Mouse (Mus musculus) forebrain, embryonic 13.5 days (tissue): ENCODE measurements around the gene Gm28305. TPM values are rescaled to one million over a fixed set of nuclear protein-coding genes. Genes with fewer than 3 reads are reported as not detected.
A peak's percentile ranks its signal among the peaks of the same experiment; 100 is the strongest.

Source experiments
- ATAC-seq: fragments of 200-750 bp; cut with Nextera tagmentation; 2 replicates; pipeline ENCODE4 v1.8.0; 2017
- H3K27ac ChIP-seq: fragments of 300-500 bp; sonication (generic); 2 replicates; pipeline ENCODE4 v1.5.1; 2015; ENCODE audit warnings: inconsistent platforms, mild to moderate bottlenecking, moderate library complexity
- H3K27me3 ChIP-seq: fragments of 300-500 bp; sonication (generic); 2 replicates; pipeline ENCODE4 v1.6.1; 2015; ENCODE audit warnings: mild to moderate bottlenecking, inconsistent platforms
- H3K36me3 ChIP-seq: fragments of 300-500 bp; sonication (generic); 2 replicates; pipeline ENCODE4 v1.6.1; 2015; ENCODE audit warnings: mild to moderate bottlenecking, inconsistent platforms; ENCODE audit not compliant: poor library complexity, severe bottlenecking
- H3K4me1 ChIP-seq: fragments of 300-500 bp; sonication (generic); 2 replicates; pipeline ENCODE4 v1.6.1; 2015; ENCODE audit warnings: inconsistent platforms
- H3K4me2 ChIP-seq: fragments of 300-500 bp; sonication (generic); 2 replicates; pipeline ENCODE4 v1.6.1; 2015; ENCODE audit warnings: inconsistent platforms, mild to moderate bottlenecking, moderate library complexity
- H3K4me3 ChIP-seq: fragments of 300-500 bp; sonication (generic); 2 replicates; pipeline ENCODE4 v1.5.1; 2015; ENCODE audit warnings: mild to moderate bottlenecking, inconsistent platforms
- H3K9ac ChIP-seq: fragments of 300-500 bp; sonication (generic); 2 replicates; pipeline ENCODE4 v1.6.1; 2015; ENCODE audit warnings: mild to moderate bottlenecking, inconsistent platforms
- H3K9me3 ChIP-seq: fragments of 300-500 bp; sonication (generic); replicated peaks from 2 replicates; pipeline ENCODE4 v1.6.1; 2016; ENCODE audit warnings: inconsistent platforms
- WGBS: fragments of 180-500 bp; shearing (Covaris S2); methylation state at CpG from one replicate; pipeline ENCODE4 v1.1.7; 2015; 5-methylcytosine and 5-hydroxymethylcytosine counted together
- polyA plus RNA-seq: library from polyadenylated mRNA; unstranded; fragments of >200 nt; fragmentation: Nextera tagmentation; extraction: Ambion mirVana; gene quantifications from 2 replicates; pipeline ENCODE4 v1.2.1, GENCODE M21; 2015

The Gm28305 gene
- polyA plus RNA-seq, 1 experiment from 2014 or later, result not detected

DNA sequence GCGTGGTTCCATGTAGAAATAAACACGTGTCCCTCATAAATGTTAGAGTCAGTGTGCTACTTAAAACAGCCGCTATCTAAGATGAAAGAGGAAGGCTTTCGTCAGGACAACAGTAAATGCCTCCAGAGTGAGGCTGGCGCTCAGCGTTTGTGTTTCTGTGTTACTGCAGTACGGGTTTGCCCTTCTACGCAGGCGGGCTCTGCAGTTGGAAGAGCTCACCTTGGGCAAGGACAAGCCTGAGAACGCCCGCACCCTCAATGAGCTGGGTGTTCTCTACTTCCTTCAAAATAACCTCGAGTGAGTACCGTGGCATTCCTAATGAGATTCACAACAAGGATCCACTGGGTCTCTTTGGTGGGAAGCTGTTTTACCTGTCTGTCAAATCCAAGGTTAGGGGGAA lies 2.2 kb upstream of the Gm28305 start:
- WGBS, result 90% methylated on average over 13 of the region's 13 CpGs
- no peak overlapping the region for H3K4me2 ChIP-seq
- no peaks in the 10 kb centered on the region for H3K4me1 ChIP-seq
- H3K36me3 ChIP-seq, result peaks cover 18% of the 10 kb centered on the region
- H3K4me3 ChIP-seq, result no peak overlapping the region
- no peak overlapping the region for H3K27ac ChIP-seq
- no peaks in the 10 kb centered on the region for H3K9me3 ChIP-seq
- H3K9ac ChIP-seq, result no peak overlapping the region
- H3K27me3 ChIP-seq, result no peaks in the 10 kb centered on the region
- no peak for ATAC-seq

DNA sequence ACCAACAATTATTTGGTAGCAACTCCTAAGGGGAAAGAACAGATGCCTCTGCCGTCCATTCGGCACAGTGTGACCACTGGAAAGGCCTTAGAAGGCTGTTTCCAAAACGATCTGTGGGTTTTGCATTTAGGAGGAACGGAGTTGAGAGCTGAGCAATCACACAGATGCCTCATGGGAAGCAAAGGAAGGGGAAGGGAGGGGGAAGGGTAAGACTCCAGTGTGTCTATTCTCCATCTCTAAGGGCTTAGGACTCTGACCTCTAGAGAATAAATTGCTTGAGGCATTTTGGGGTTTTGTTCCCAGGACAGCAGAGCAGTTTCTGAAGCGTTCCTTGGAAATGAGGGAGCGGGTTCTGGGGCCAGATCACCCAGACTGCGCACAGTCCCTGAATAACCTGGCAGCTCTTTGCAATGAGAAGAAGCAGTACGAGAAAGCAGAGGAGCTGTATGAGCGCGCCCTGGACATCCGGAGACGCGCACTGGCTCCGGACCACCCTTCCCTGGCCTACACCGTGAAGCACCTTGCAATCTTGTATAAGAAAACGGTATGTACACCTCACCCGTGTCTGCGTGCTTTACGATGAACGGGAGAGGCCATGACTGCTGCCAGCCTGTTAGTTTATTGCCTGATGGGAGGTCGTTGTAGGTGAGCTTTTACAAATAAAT lies 1.3 kb upstream of the Gm28305 start:
- Histone ChIP-seq H3K9ac (no peak overlapping the region), H3K27ac (no peak overlapping the region), H3K4me1 (no peaks in the 10 kb centered on the region), H3K9me3 (no peaks in the 10 kb centered on the region), H3K27me3 (no peaks in the 10 kb centered on the region), H3K36me3 (peaks cover 20% of the 10 kb centered on the region), H3K4me3 (no peak overlapping the region), H3K4me2 (no peak overlapping the region)
- 93% methylated on average over 21 of the region's 21 CpGs for WGBS
- no peak for ATAC-seq

DNA sequence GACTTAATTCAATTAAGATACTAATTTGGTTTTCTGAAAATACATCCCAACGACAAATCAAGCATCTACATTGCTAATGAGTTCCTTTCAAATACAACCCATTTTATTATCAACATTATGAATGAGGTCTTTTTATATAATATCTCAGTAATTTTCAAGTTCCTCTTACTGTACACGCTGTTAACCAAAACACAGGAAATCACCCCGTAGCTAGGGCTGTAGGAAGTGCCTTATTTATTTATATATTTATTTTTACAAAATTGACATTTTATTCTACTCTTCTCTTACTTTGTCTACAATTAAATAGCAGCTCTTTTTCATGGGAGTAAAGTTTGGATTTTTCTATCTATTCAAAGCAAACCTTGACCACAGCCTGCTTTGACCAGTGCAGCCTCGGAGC lies 720 bp upstream of the Gm28305 start:
- Histone ChIP-seq H3K4me3 (no peak overlapping the region), H3K27me3 (no peaks in the 10 kb centered on the region), H3K4me1 (no peaks in the 10 kb centered on the region), H3K9me3 (no peaks in the 10 kb centered on the region), H3K36me3 (peaks cover 22% of the 10 kb centered on the region), H3K27ac (no peak overlapping the region), H3K4me2 (no peak overlapping the region), H3K9ac (no peak overlapping the region)
- ATAC-seq, result no peak
- 93% methylated on average over 4 of the region's 4 CpGs for WGBS

DNA sequence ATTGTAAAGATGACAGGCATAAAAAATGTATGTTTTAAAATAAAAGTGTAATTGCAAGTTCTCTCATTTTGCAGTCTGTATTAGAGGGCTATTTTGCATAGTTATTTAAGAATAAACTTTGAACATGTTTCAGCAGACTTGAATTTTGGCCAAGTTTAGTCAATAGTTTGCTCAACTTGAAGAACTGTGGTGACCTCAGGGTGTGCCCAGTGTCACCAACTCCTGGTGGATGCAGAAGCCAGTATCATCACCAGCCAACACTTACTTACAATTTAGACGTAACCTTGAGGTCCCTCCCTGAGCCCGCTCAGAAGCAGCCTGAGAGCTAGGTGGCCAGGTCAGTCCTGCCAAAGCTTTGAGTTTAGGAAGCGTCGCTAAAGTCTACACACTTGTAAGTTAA lies 3.2 kb downstream of the Gm28305 start:
- H3K4me2 ChIP-seq, result no peak overlapping the region
- ATAC-seq, result no peak
- no peak overlapping the region for H3K27ac ChIP-seq
- H3K9me3 ChIP-seq, result no peaks in the 10 kb centered on the region
- 89% methylated on average over 4 of the region's 4 CpGs for WGBS
- no peak overlapping the region for H3K9ac ChIP-seq
- H3K4me1 ChIP-seq, result no peaks in the 10 kb centered on the region
- H3K4me3 ChIP-seq, result no peak overlapping the region
- peaks cover 38% of the 10 kb centered on the region for H3K36me3 ChIP-seq
- no peaks in the 10 kb centered on the region for H3K27me3 ChIP-seq

DNA sequence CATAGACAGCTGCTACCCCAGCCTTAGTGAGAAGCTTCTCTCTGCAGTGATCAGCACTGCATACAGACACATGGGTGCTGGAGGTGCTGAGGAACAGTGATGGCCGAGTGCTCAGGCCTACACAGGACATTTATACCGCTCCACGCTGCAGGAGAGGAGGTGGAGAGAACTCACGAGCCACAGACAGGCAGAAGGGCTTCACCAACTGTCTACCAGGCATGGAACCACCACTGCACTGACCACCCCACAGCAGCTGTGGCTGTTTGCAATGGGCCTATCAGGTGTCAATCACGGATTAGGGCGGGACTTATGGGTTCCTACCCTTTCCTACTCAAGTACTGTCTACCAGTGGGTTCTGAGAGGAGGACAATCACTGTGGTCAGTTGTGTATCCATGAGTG lies 10.6 kb downstream of the Gm28305 start:
- H3K9me3 ChIP-seq, result no peaks in the 10 kb centered on the region
- no peak overlapping the region for H3K4me3 ChIP-seq
- no peak overlapping the region for H3K9ac ChIP-seq
- no peaks in the 10 kb centered on the region for H3K27me3 ChIP-seq
- no peaks in the 10 kb centered on the region for H3K4me1 ChIP-seq
- H3K36me3 ChIP-seq, result peaks cover 95% of the 10 kb centered on the region
- H3K27ac ChIP-seq, result no peak overlapping the region
- ATAC-seq, result no peak
- no peak overlapping the region for H3K4me2 ChIP-seq
- 92% methylated on average over 6 of the region's 6 CpGs for WGBS

- peaks cover 25% of the 10 kb centered on the region for H3K36me3 ChIP-seq
- no peaks in the 10 kb centered on the region for H3K27me3 ChIP-seq
- peak; percentile 81 for ATAC-seq
- H3K27ac ChIP-seq, result peak within 1 kb of the TSS; percentile 57
- peak within 1 kb of the TSS; percentile 98 for H3K4me3 ChIP-seq
- H3K9ac ChIP-seq, result peak within 1 kb of the TSS; percentile 89
- H3K4me2 ChIP-seq, result peak within 1 kb of the TSS; percentile 95
- 1% methylated on average over 59 of the region's 59 CpGs for WGBS
- H3K4me1 ChIP-seq, result peaks cover 21% of the 10 kb centered on the region
- no peaks in the 10 kb centered on the region for H3K9me3 ChIP-seq
These were observed 22.2 kb downstream of the Gm28305 start, which contains the start of gene Uba5 for GRCm38 (mm10) chr9:104062430-104063243. TSS of gene Uba5 (minus strand) at chr9:104063134.

DNA sequence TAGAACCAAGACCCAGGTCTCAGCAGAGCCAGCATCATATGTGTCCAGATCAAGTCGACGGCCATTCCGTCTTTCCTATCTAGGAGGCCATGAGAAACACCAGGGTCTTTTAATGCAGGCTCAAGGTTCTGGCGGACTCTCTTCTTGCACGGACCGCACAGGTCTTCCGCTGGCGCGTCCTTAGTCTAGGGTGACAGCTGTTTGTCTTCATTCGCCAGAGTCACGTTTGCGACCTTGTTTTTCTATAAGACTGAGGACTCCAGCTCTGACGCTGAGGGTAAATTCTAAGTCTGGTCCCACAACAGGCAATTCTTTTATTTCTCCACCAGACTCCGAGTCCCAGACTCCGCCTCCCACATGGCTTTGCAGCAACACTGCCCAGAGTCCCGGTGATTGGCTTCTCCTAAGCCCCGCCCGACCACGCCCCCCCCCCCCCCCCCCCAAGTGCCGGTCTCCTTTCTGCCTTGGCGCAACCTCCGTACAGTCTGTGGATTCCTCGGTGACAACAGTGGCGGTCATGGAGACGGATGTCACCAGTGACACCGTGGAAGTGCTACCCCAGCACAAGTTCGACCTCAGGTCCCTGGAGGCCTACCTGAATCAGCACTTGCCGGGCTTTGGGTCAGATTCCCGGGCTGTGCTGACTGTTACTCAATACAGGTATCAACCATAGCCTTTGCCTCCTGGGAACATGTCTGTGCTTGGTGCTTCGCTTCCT lies 22.9 kb downstream of the Gm28305 start, which contains the start of gene Acad11:
Gene Acad11, plus strand, starts transcription at position 134 of the 718 bp plus-strand sequence.
- Histone ChIP-seq H3K4me1 (peaks cover 21% of the 10 kb centered on the region), H3K4me3 (peak within 1 kb of the TSS; percentile 98), H3K27ac (peak within 1 kb of the TSS; percentile 57), H3K27me3 (no peaks in the 10 kb centered on the region), H3K4me2 (peak within 1 kb of the TSS; percentile 95), H3K9me3 (no peaks in the 10 kb centered on the region), H3K9ac (peak within 1 kb of the TSS; percentile 89), H3K36me3 (peaks cover 17% of the 10 kb centered on the region)
- peak; percentile 98 for ATAC-seq
- WGBS, result 0% methylated on average over 25 of the region's 30 CpGs

DNA sequence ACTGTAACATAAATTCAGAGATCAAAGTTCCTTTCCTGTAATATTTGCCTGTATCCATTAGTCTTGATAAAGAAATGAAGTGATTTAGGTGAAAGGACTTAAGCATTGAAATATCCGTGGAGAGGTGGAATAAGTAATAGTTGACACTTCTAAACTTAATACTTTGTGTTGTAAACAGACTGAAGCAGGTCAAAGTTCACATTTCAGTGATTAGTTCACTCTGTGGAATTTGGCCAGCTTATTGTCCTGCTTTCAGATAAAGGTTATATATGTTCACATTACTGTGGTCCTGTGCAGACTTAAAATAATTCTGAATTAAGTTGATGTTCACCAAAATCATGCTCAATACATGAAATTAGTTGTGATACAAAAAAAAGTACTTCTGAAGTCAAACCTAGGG lies 24.1 kb downstream of the Gm28305 start:
- no peak overlapping the region for H3K9ac ChIP-seq
- 23% methylated on average over 1 of the region's 1 CpGs for WGBS
- no peak overlapping the region for H3K27ac ChIP-seq
- H3K4me2 ChIP-seq, result no peak overlapping the region
- no peaks in the 10 kb centered on the region for H3K27me3 ChIP-seq
- H3K4me1 ChIP-seq, result peaks cover 21% of the 10 kb centered on the region
- no peaks in the 10 kb centered on the region for H3K9me3 ChIP-seq
- H3K36me3 ChIP-seq, result peaks cover 16% of the 10 kb centered on the region
- H3K4me3 ChIP-seq, result no peak overlapping the region
- ATAC-seq, result no peak

DNA sequence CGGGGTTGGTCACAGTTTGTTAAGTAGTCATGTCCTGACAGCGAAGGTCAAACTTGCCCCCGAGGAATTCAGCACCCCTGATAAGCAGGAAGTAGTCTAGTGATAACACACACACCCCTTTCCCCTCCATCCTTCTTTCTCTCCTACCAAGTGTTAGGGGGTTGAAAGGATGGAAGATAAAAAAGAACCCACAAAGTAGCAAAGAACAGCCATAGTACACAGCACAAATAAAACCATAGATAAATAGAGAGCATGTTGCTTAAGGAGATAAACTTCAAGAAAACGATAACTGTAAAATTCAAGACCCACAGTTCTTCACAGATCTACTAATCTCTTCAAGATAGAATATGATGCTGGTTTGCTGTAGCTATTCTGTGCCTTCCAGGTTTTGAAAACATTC lies 29.8 kb downstream of the Gm28305 start:
- Histone ChIP-seq H3K27ac (no peak overlapping the region), H3K4me1 (no peaks in the 10 kb centered on the region), H3K9ac (no peak overlapping the region), H3K27me3 (no peaks in the 10 kb centered on the region), H3K4me2 (no peak overlapping the region), H3K36me3 (no peaks in the 10 kb centered on the region), H3K9me3 (no peaks in the 10 kb centered on the region), H3K4me3 (no peak overlapping the region)
- WGBS, result 93% methylated on average over 4 of the region's 4 CpGs
- ATAC-seq, result no peak

GRCm38 (mm10) chr9:104070863-104071604 lies 30.6 kb downstream of the Gm28305 start:
- H3K36me3 ChIP-seq, result no peaks in the 10 kb centered on the region
- H3K9ac ChIP-seq, result no peak overlapping the region
- no peak for ATAC-seq
- 80% methylated on average over 8 of the region's 8 CpGs for WGBS
- H3K9me3 ChIP-seq, result no peaks in the 10 kb centered on the region
- no peak overlapping the region for H3K4me2 ChIP-seq
- no peak overlapping the region for H3K4me3 ChIP-seq
- no peak overlapping the region for H3K27ac ChIP-seq
- H3K27me3 ChIP-seq, result no peaks in the 10 kb centered on the region
- H3K4me1 ChIP-seq, result no peaks in the 10 kb centered on the region

- H3K27ac ChIP-seq, result no peak overlapping the region
- no peaks in the 10 kb centered on the region for H3K27me3 ChIP-seq
- H3K9me3 ChIP-seq, result no peaks in the 10 kb centered on the region
- H3K36me3 ChIP-seq, result no peaks in the 10 kb centered on the region
- no peak overlapping the region for H3K4me2 ChIP-seq
- ATAC-seq, result no peak
- no peaks in the 10 kb centered on the region for H3K4me1 ChIP-seq
- no peak overlapping the region for H3K4me3 ChIP-seq
- H3K9ac ChIP-seq, result no peak overlapping the region
- WGBS, result 68% methylated on average over 2 of the region's 2 CpGs
These were observed 35.3 kb downstream of the Gm28305 start for GRCm38 (mm10) chr9:104075808-104076207.
